8 mouse cellular contexts compared by ENCODE assay signal in genomic region chr11:29245988-29246387, GRCm38 (mm10). TPM values are rescaled to one million over a fixed set of nuclear protein-coding genes. Genes with fewer than 3 reads are reported as not detected.
DNase-seq lines count a peak whose midpoint lies in the region; ATAC-seq lines count a peak whose summit lies in the region.

No protein-coding gene starts in this region.

- H3K27ac ChIP-seq in lung, embryonic 15.5 days, result no peak overlapping the region
- H3K27ac ChIP-seq in embryonic facial prominence, embryonic 14.5 days (replicated peaks; ENCODE audit: low read depth, low read length), result no peak overlapping the region
- no peak overlapping the region for H3K27ac ChIP-seq in limb, embryonic 12.5 days
- no peak overlapping the region for H3K27ac ChIP-seq in stomach, embryonic 14.5 days (ENCODE audit: low read length)

- H3K4me1 ChIP-seq in lung, embryonic 15.5 days, result peaks cover 12% of the 10 kb centered on the region
- H3K4me1 ChIP-seq in embryonic facial prominence, embryonic 14.5 days (ENCODE audit: control insufficient read depth, insufficient read depth, low read length), result peaks cover 13% of the 10 kb centered on the region
- H3K4me1 ChIP-seq in limb, embryonic 12.5 days (replicated peaks), result 0 out of 2 replicates have a peak, but pooled peaks cover 12% of the 10 kb centered on the region
- peaks cover 11% of the 10 kb centered on the region; the same call in 1 of the 2 replicates for H3K4me1 ChIP-seq in stomach, embryonic 14.5 days (ENCODE audit: control insufficient read depth, insufficient read depth, low read length)

- peak overlapping the region; percentile 56 for H3K9ac ChIP-seq in lung, embryonic 15.5 days
- H3K9ac ChIP-seq in embryonic facial prominence, embryonic 14.5 days (ENCODE audit: low read depth, low read length), result peak overlapping the region; percentile 67
- H3K9ac ChIP-seq in limb, embryonic 12.5 days (replicated peaks), result no peak overlapping the region
- H3K9ac ChIP-seq in stomach, embryonic 14.5 days (replicated peaks; ENCODE audit: low read depth, low read length), result peak overlapping the region; percentile 55; the same call in 1 of the 2 replicates

- intact Hi-C loops in gastrocnemius, postnatal 14 days (cut with DNase I; ENCODE audit: low total_unique reads), result no loop called here

- DNase-seq in lung, adult 18-20 months, result no peak
- DNase-seq in embryonic facial prominence, embryonic 14.5 days (ENCODE audit: low spot score), result no peak
- DNase-seq in layer of hippocampus, adult 18-20 months (ENCODE audit: low spot score in 2 of 2), result no peak
- no peak for DNase-seq in gastrocnemius, postnatal 14 days
- DNase-seq in frontal cortex, postnatal 25 days (ENCODE audit: low spot score in 2 of 2), result no peak

- H3K9me3 ChIP-seq in lung, embryonic 15.5 days, result no peaks in the 10 kb centered on the region
- H3K9me3 ChIP-seq in embryonic facial prominence, embryonic 14.5 days (ENCODE audit: control insufficient read depth, low read length), result no peaks in the 10 kb centered on the region
- H3K9me3 ChIP-seq in limb, embryonic 12.5 days, result no peaks in the 10 kb centered on the region
- no peaks in the 10 kb centered on the region for H3K9me3 ChIP-seq in stomach, embryonic 14.5 days (ENCODE audit: control insufficient read depth, low read depth, low read length)

- 40% methylated on average over 4 of the region's 4 CpGs for WGBS in lung, embryonic 15.5 days
- WGBS in embryonic facial prominence, embryonic 14.5 days, result 58% methylated on average over 4 of the region's 4 CpGs
- WGBS in limb, embryonic 12.5 days, result 75% methylated on average over 4 of the region's 4 CpGs
- WGBS in stomach, embryonic 14.5 days, result 51% methylated on average over 4 of the region's 4 CpGs

- peak overlapping the region; percentile 79 for H3K4me2 ChIP-seq in lung, embryonic 15.5 days
- peak overlapping the region; percentile 68 for H3K4me2 ChIP-seq in embryonic facial prominence, embryonic 14.5 days (ENCODE audit: low read depth, low read length)
- H3K4me2 ChIP-seq in limb, embryonic 12.5 days, result peak overlapping the region; percentile 86
- peak overlapping the region; percentile 77 for H3K4me2 ChIP-seq in stomach, embryonic 14.5 days (replicated peaks; ENCODE audit: low read depth, low read length)

- no peaks in the 10 kb centered on the region for H3K27me3 ChIP-seq in lung, embryonic 15.5 days
- H3K27me3 ChIP-seq in embryonic facial prominence, embryonic 14.5 days (replicated peaks; ENCODE audit: control insufficient read depth, insufficient read depth, low read length), result no peaks in the 10 kb centered on the region
- H3K27me3 ChIP-seq in limb, embryonic 12.5 days, result no peaks in the 10 kb centered on the region
- H3K27me3 ChIP-seq in stomach, embryonic 14.5 days (ENCODE audit: control insufficient read depth, insufficient read depth, low read length), result no peaks in the 10 kb centered on the region

- ATAC-seq in lung, embryonic 15.5 days (ENCODE audit: borderline replicate concordance, extremely low read depth, low FRiP score, low TSS enrichment), result no peak
- no peak for ATAC-seq in embryonic facial prominence, embryonic 14.5 days (ENCODE audit: low read depth)
- no peak for ATAC-seq in limb, embryonic 12.5 days (ENCODE audit: insufficient number of reproducible peaks, insufficient read depth, low FRiP score, low TSS enrichment, low read depth)
- no peak for ATAC-seq in stomach, embryonic 14.5 days (ENCODE audit: insufficient number of reproducible peaks, insufficient read depth, low FRiP score, low read depth)

- peak overlapping the region; percentile 77 for H3K4me3 ChIP-seq in lung, embryonic 15.5 days
- H3K4me3 ChIP-seq in embryonic facial prominence, embryonic 14.5 days (ENCODE audit: low read depth, low read length), result peak overlapping the region; percentile 69
- H3K4me3 ChIP-seq in limb, embryonic 12.5 days (replicated peaks), result peak overlapping the region; percentile 83
- H3K4me3 ChIP-seq in stomach, embryonic 14.5 days (ENCODE audit: low read depth, low read length), result peak overlapping the region; percentile 75

- peaks cover 19% of the 10 kb centered on the region; the same call in 1 of the 2 replicates for H3K36me3 ChIP-seq in lung, embryonic 15.5 days
- H3K36me3 ChIP-seq in embryonic facial prominence, embryonic 14.5 days (ENCODE audit: control insufficient read depth, insufficient read depth, low read length), result peaks cover 24% of the 10 kb centered on the region
- peaks cover 25% of the 10 kb centered on the region for H3K36me3 ChIP-seq in limb, embryonic 12.5 days
- peaks cover 13% of the 10 kb centered on the region for H3K36me3 ChIP-seq in stomach, embryonic 14.5 days (ENCODE audit: control insufficient read depth, insufficient read depth, low read length)

RNA-seq across cellular contexts. Expression of gene Cfap36, which starts 1.2 kb away (rescaled TPM):
- polyA plus RNA-seq in lung, embryonic 15.5 days (2015; fragmentation: Nextera tagmentation; extraction: Ambion mirVana), result 60.1 and 66.2 TPM in 2 replicates
- polyA plus RNA-seq in embryonic facial prominence, embryonic 14.5 days (2014; fragmentation: Nextera tagmentation; extraction: Ambion mirVana), result 54.9 and 55.3 TPM in 2 replicates
- 63.2 and 64.4 TPM in 2 replicates for polyA plus RNA-seq in limb, embryonic 12.5 days (2016; fragmentation: Nextera tagmentation; extraction: Ambion mirVana)
- 53.1 and 56.5 TPM in 2 replicates for polyA plus RNA-seq in stomach, embryonic 14.5 days (2014; fragmentation: Nextera tagmentation; extraction: Ambion mirVana)
- total RNA-seq in layer of hippocampus, adult 18-20 months (2021), result 100 to 1,000 TPM; 122 to 123 TPM
- total RNA-seq in gastrocnemius, postnatal 14 days (2021), result 10 to 100 TPM; 11.7 to 14.5 TPM
